Mouse (Mus musculus) heart, adult 2 months (tissue): ENCODE data around the gene Grik3. TPM values are rescaled to one million over a fixed set of nuclear protein-coding genes. Genes with fewer than 3 reads are reported as not detected.

Experiments used
- DNase-seq, 2 experiments: peaks; one replicate each; pipeline ENCODE4 v3.0.0; 2021
- H3K27ac ChIP-seq: fragments of 200-600 bp; 2 replicates; pipeline ENCODE4 v1.8.1; 2022
- H3K27me3 ChIP-seq: fragments of 200-500 bp; 2 replicates; pipeline ENCODE4 v1.6.1; 2012; ENCODE audit warnings: mild to moderate bottlenecking, low read length, inconsistent platforms, mixed read lengths; ENCODE audit not compliant: control insufficient read depth, insufficient read depth
- H3K36me3 ChIP-seq: fragments of 200-500 bp; 2 replicates; pipeline ENCODE4 v1.6.1; 2012; ENCODE audit warnings: low read length, inconsistent platforms; ENCODE audit not compliant: control insufficient read depth, insufficient read depth
- H3K4me1 ChIP-seq: fragments of 200-500 bp; 2 replicates; pipeline ENCODE4 v1.6.1; 2011; ENCODE audit warnings: low read length; ENCODE audit not compliant: control insufficient read depth, insufficient read depth
- H3K4me3 ChIP-seq: fragments of 200-600 bp; 2 replicates; pipeline ENCODE4 v1.8.1; 2022
- H3K79me2 ChIP-seq: fragments of 200-500 bp; replicated peaks from 2 replicates; pipeline ENCODE4 v1.6.1; 2012; ENCODE audit warnings: mild to moderate bottlenecking, inconsistent platforms, low read length, moderate library complexity, mixed read lengths; ENCODE audit not compliant: control insufficient read depth, insufficient read depth
- H3K9ac ChIP-seq: fragments of 200-500 bp; 2 replicates; pipeline ENCODE4 v1.6.1; 2012; ENCODE audit warnings: low read depth, mild to moderate bottlenecking, control low read depth, inconsistent platforms, low read length, mixed read lengths
- CTCF ChIP-seq: fragments of 200-600 bp; IDR thresholded peaks from 2 replicates; pipeline ENCODE4 v1.8.1; 2022; ENCODE audit warnings: antibody characterized with exemption, mild to moderate bottlenecking, moderate library complexity
- EP300 ChIP-seq: fragments of 200-500 bp; IDR thresholded peaks from 2 replicates; pipeline ENCODE4 v1.6.1; 2011; ENCODE audit warnings: low read depth, low read length, control low read depth; ENCODE audit not compliant: insufficient read depth
- POLR2A ChIP-seq: fragments of 200-500 bp; IDR thresholded peaks from 2 replicates; pipeline ENCODE4 v1.6.1; 2011; ENCODE audit warnings: mild to moderate bottlenecking, low read depth, low read length, control low read depth; ENCODE audit not compliant: insufficient read depth
- WGBS: fragments of 180-500 bp; shearing (Covaris S2); methylation state at CpG from one replicate; pipeline ENCODE4 v1.1.7; 2018; 5-methylcytosine and 5-hydroxymethylcytosine counted together
- intact Hi-C: fragments of 180-260 bp; cut with DNase I; formaldehyde crosslinking; loops from one replicate; pipeline ENCODE4 v1.15.1; 2025
- polyA plus RNA-seq: library from polyadenylated mRNA; depleted of rRNA; stranded (reverse); fragments of >200 nt; gene quantifications from 2 replicates; pipeline ENCODE4 v1.2.3, GENCODE M21; 2012
- total RNA-seq, 2 experiments: library from RNA; stranded (reverse); gene quantifications; 2 replicates each; pipeline ENCODE4 v1.2.3; 2021

Gene Grik3
- total and polyA plus RNA-seq, 3 experiments = 0.14 to 0.25 (median 0.21) TPM

DNA sequence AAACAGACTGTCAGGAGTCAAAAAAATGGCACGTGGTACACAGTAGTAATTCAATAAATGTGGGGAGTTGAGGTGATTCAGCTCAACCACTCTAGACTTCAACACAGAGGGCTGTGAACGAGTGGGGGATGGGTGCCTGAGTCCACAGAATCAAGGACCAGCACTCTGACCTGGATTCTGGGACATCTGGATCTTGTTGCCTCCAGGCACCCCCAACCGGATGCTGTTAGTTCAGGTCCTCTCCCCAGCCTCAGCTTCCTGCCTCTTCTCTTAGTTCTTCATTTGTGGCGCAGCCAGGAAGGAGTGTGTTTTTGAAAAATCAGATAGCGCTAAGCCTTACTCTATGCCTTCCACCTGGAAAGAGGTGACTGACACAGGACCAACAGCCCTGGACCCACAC lies 175.5 kb downstream of the Grik3 start:
- no peaks in the 10 kb centered on the region for H3K36me3 ChIP-seq
- 63% methylated on average over 5 of the region's 5 CpGs for WGBS
- no peak for DNase-seq
- H3K4me1 ChIP-seq = no peaks in the 10 kb centered on the region
- H3K27me3 ChIP-seq = no peaks in the 10 kb centered on the region
- no peak overlapping the region for H3K4me3 ChIP-seq
- no peak for TF ChIP-seq EP300
- no peak for TF ChIP-seq POLR2A
- no peak for TF ChIP-seq CTCF
- H3K27ac ChIP-seq = no peak overlapping the region
- intact Hi-C loops = no loop called here
- H3K9ac ChIP-seq = no peak overlapping the region
- no peaks in the 10 kb centered on the region for H3K79me2 ChIP-seq

DNA sequence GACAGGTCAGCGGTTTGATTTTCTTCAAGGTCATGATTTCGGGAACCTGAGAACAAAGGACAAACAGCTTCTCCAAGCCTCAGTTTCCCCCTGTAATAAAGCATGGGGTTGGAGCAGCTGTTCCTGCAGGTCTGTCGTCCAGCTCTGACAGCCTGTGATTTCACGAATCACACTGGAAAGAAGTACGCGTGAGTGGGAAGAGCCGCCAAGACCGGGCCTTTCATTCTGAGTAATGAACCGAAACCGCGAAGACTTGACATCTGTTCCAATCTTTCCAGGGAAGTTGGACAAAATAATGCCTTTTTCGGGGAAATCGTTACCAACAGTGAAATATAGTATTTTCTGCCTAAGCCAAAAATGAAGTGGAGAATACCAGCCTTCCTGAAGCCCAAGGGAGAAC lies 191.5 kb downstream of the Grik3 start:
- intact Hi-C loops = no loop called here

GRCm38 (mm10) chr4:125687078-125687477 lies 196.6 kb downstream of the Grik3 start:
- Histone ChIP-seq H3K9ac (no peak overlapping the region), H3K36me3 (no peaks in the 10 kb centered on the region), H3K79me2 (no peaks in the 10 kb centered on the region), H3K27ac (no peak overlapping the region), H3K4me1 (no peaks in the 10 kb centered on the region), H3K27me3 (no peaks in the 10 kb centered on the region), H3K4me3 (no peak overlapping the region)
- intact Hi-C loops = no loop called here
- TF ChIP-seq CTCF = no peak
- 49% methylated on average over 8 of the region's 8 CpGs for WGBS
- no peak for DNase-seq

More for the DNA sequence above, 191.5 kb downstream of the Grik3 start:
- 90% methylated on average over 13 of the region's 13 CpGs for WGBS
- no peaks in the 10 kb centered on the region for H3K79me2 ChIP-seq
- no peaks in the 10 kb centered on the region for H3K36me3 ChIP-seq
- H3K9ac ChIP-seq = no peak overlapping the region
- H3K4me3 ChIP-seq = no peak overlapping the region
- H3K4me1 ChIP-seq = no peaks in the 10 kb centered on the region
- TF ChIP-seq CTCF = no peak
- TF ChIP-seq POLR2A = no peak
- TF ChIP-seq EP300 = no peak
- H3K27ac ChIP-seq = no peak overlapping the region
- DNase-seq = no peak
- no peaks in the 10 kb centered on the region for H3K27me3 ChIP-seq

DNA sequence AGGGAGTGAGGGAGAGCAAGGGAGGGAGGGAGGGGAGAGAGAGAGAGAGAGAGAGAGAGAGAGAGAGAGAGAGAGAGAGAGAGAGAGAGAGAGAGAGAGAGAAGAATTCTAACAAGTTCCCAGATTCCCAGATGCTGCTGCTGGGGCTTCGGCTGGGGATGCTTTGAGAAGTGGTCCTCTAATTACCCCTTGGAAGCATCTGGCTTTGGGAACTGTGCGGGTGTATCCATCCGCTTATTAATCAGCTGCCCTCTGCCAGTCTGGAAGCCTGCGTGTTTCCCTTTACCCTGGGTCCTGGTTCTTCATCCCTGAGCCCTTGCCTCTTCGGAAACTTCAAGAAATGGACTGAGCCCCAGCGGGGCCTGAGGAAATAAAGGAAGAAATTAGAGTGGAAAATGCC lies 204.9 kb downstream of the Grik3 start:
- intact Hi-C loops = loop anchor here (5.0 kb wide), 1 partner anchor 63 kb away; no protein-coding TSS in a partner anchor
- no peaks in the 10 kb centered on the region for H3K4me1 ChIP-seq
- no peaks in the 10 kb centered on the region for H3K27me3 ChIP-seq
- no peak for DNase-seq
- TF ChIP-seq EP300 (no peak), CTCF (no peak), POLR2A (no peak)
- H3K27ac ChIP-seq = no peak overlapping the region
- no peak overlapping the region for H3K4me3 ChIP-seq
- WGBS = 64% methylated on average over 6 of the region's 6 CpGs
- H3K9ac ChIP-seq = no peak overlapping the region
- no peaks in the 10 kb centered on the region for H3K79me2 ChIP-seq
- H3K36me3 ChIP-seq = no peaks in the 10 kb centered on the region

- no peaks in the 10 kb centered on the region for H3K4me1 ChIP-seq
- TF ChIP-seq CTCF (no peak), POLR2A (no peak), EP300 (no peak)
- WGBS = 36% methylated on average over 18 of the region's 18 CpGs
- no peak overlapping the region for H3K9ac ChIP-seq
- DNase-seq = no peak
- H3K27ac ChIP-seq = no peak overlapping the region
- intact Hi-C loops = loop anchor here (5.0 kb wide), 1 partner anchor 64 kb away; no protein-coding TSS in a partner anchor
- H3K27me3 ChIP-seq = no peaks in the 10 kb centered on the region
- H3K4me3 ChIP-seq = no peak overlapping the region
- no peaks in the 10 kb centered on the region for H3K36me3 ChIP-seq
- H3K79me2 ChIP-seq = no peaks in the 10 kb centered on the region
Observed at GRCm38 (mm10) chr4:125696182-125696939, 205.9 kb downstream of the Grik3 start.

- Histone ChIP-seq H3K27ac (no peak overlapping the region), H3K36me3 (no peaks in the 10 kb centered on the region), H3K9ac (no peak overlapping the region), H3K4me3 (no peak overlapping the region), H3K4me1 (no peaks in the 10 kb centered on the region), H3K79me2 (no peaks in the 10 kb centered on the region), H3K27me3 (no peaks in the 10 kb centered on the region)
- DNase-seq = no peak
- TF ChIP-seq CTCF (no peak), POLR2A (no peak), EP300 (no peak)
- intact Hi-C loops = loop anchor here (5.0 kb wide), 1 partner anchor 65 kb away; no protein-coding TSS in a partner anchor
- WGBS = 32% methylated on average over 9 of the region's 9 CpGs
Observed at GRCm38 (mm10) chr4:125697626-125698025, 207.1 kb downstream of the Grik3 start.
